Mouse (Mus musculus) spleen, adult 2 months (tissue): ENCODE results near the gene Atg4d.
A peak's percentile ranks its signal among the peaks of the same experiment; 100 is the strongest.

Source experiments
- CTCF ChIP-seq: fragments of 200-500 bp; IDR thresholded peaks from 2 replicates; pipeline ENCODE4 v1.5.1; 2011; ENCODE audit warnings: mild to moderate bottlenecking, inconsistent platforms; ENCODE audit not compliant: insufficient read depth, insufficient read length, insufficient replicate concordance; ENCODE audit errors: extremely low read depth
- POLR2A ChIP-seq: fragments of 200-500 bp; IDR thresholded peaks from 2 replicates; pipeline ENCODE4 v1.6.1; 2011; ENCODE audit warnings: low read depth, low read length, inconsistent platforms

GRCm38 (mm10) chr9:21220490-21221382 lies 44.4 kb upstream of the Atg4d start:
- TF ChIP-seq POLR2A, result no peak
- peak; percentile 92 for TF ChIP-seq CTCF
